Mouse (Mus musculus): ENCODE data around the gene Sowahc.

GRCm38 (mm10) chr10:59241141-59241541, 19.4 kb downstream of the Sowahc start:
- TF ChIP-seq CTCF (IDR thresholded peaks at IDR 0.05): peak; percentile 41
- TF ChIP-seq EP300 (IDR thresholded peaks at IDR 0.05): peak; percentile 85

Measured in lung, postnatal 0 days (tissue).